Mouse (Mus musculus): Measurements from ENCODE around the gene Tmem179b. TPM values are rescaled to one million over a fixed set of nuclear protein-coding genes. Genes with fewer than 3 reads are reported as not detected.

Tmem179b gene
- polyA plus RNA-seq, 1 experiment from 2014 or later, result 104 TPM

GRCm38 (mm10) chr19:8803879-8804660 is 29.8 kb upstream of the Tmem179b start:
- no peak overlapping the region for H3K4me2 ChIP-seq
- H3K36me3 ChIP-seq, result peaks cover 14% of the 10 kb centered on the region; the same call in 1 of the 2 replicates
- ATAC-seq (ENCODE audit: insufficient read depth, low FRiP score, low read depth), result no peak
- no peaks in the 10 kb centered on the region for H3K9me3 ChIP-seq
- H3K27ac ChIP-seq, result no peak overlapping the region
- H3K9ac ChIP-seq, result no peak overlapping the region
- peaks cover 17% of the 10 kb centered on the region for H3K4me1 ChIP-seq
- no peak overlapping the region for H3K4me3 ChIP-seq (replicated peaks)
- no peaks in the 10 kb centered on the region for H3K27me3 ChIP-seq (replicated peaks)
- 85% methylated on average over 11 of the region's 11 CpGs for WGBS

DNA sequence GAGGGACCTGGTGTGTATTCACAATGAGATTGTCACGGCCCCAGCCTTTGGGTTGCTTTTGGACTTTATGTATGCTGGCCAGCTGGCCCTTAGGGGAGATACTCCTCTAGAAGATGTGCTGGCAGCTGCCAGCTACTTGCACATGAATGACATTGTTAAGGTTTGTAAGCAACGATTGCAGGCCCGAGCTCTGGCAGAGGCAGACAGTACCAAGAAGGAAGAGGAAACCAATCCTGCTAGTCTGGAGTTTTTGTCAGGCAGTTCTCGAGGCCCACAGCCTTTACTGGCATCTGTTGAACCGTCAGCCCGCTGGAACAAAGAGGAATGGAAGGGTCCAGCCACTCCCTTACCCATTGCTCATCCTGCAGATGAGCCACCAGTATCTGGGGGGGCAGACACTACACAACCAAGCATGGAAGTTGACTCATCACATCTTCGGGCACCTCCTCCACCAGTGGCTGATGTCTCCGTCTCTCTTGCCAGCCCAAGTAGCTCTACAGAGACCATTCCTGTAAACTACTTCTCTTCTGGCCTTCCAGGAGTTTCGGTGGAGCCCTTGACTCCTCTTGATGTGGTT is 29.0 kb upstream of the Tmem179b start:
- Histone ChIP-seq H3K36me3 (peaks cover 14% of the 10 kb centered on the region; the same call in 1 of the 2 replicates), H3K4me1 (peaks cover 17% of the 10 kb centered on the region), H3K9me3 (no peaks in the 10 kb centered on the region), H3K4me3 (replicated peaks) (peak overlapping the region; percentile 70; the same call in 1 of the 2 replicates), H3K27me3 (replicated peaks) (no peaks in the 10 kb centered on the region), H3K4me2 (peak overlapping the region; percentile 73), H3K9ac (no peak overlapping the region), H3K27ac (peak overlapping the region; percentile 92)
- ATAC-seq (ENCODE audit: insufficient read depth, low FRiP score, low read depth), result no peak
- WGBS, result 86% methylated on average over 9 of the region's 9 CpGs

DNA sequence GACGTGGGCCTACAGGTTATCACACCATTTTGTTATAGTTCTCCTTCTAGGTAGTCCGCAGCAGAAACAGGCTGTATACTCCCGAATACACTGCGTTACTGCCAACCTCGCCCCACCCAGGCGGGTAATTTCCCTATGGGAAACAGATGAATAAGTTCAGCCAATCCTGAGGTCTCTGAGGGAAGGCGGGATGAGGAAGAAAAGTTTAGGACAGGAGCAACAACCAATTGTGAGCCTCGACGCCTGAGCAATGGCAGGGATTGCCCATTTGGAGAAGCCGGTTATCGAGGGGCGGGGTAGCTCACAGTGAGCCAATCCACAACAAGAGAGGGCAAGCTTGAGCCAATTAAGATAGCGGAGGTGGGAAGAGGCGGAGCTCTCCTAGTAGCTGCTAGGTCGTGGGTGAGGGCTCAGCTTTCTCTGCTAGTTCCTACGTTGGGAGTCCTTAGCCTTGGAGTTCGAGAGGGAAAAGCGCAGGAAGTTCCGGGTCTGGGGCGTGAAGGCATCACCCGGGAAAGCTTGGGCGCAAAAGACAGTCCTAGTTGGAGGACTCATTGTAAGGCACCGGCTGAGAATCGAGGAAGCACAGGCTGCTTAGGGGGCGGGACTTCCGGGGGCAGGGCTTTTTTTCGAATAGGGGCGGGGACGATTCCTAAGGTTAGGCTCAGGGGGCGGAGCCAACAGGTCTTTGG is 28.0 kb upstream of the Tmem179b start, which contains the start of gene Zbtb3:
TSS of gene Zbtb3 (plus strand) at position 426 of the 692 bp plus-strand sequence.
- no peaks in the 10 kb centered on the region for H3K27me3 ChIP-seq (replicated peaks)
- H3K4me1 ChIP-seq, result peaks cover 17% of the 10 kb centered on the region
- peak within 1 kb of the TSS; percentile 73 for H3K4me2 ChIP-seq
- WGBS, result under 1% methylated on average over 30 of the region's 30 CpGs
- H3K27ac ChIP-seq, result peak within 1 kb of the TSS; percentile 92
- ATAC-seq (ENCODE audit: insufficient read depth, low FRiP score, low read depth), result peak; percentile 98
- peak within 1 kb of the TSS; percentile 70 for H3K4me3 ChIP-seq (replicated peaks)
- no peak within 1 kb of the TSS; the same call in 1 of the 2 replicates for H3K9ac ChIP-seq
- H3K36me3 ChIP-seq, result peaks cover 6% of the 10 kb centered on the region; the same call in 1 of the 2 replicates
- no peaks in the 10 kb centered on the region for H3K9me3 ChIP-seq

- Histone ChIP-seq H3K4me1 (peaks cover 19% of the 10 kb centered on the region), H3K27ac (no peak overlapping the region; the same call in 1 of the 2 replicates), H3K36me3 (peaks cover 12% of the 10 kb centered on the region), H3K9me3 (no peaks in the 10 kb centered on the region), H3K9ac (no peak overlapping the region), H3K4me2 (peak overlapping the region; percentile 66), H3K27me3 (replicated peaks) (no peaks in the 10 kb centered on the region), H3K4me3 (replicated peaks) (peak overlapping the region; percentile 72)
- no peak for ATAC-seq (ENCODE audit: insufficient read depth, low FRiP score, low read depth)
Observed at GRCm38 (mm10) chr19:8798947-8799315, 24.7 kb upstream of the Tmem179b start.

- H3K27ac ChIP-seq, result peak within 1 kb of the TSS; percentile 72; the same call in 1 of the 2 replicates
- peaks cover 17% of the 10 kb centered on the region for H3K36me3 ChIP-seq
- ATAC-seq (ENCODE audit: insufficient read depth, low FRiP score, low read depth), result peak; percentile 79
- WGBS, result 1% methylated on average over 25 of the region's 25 CpGs
- H3K4me2 ChIP-seq, result peak within 1 kb of the TSS; percentile 66
- peak within 1 kb of the TSS; percentile 72 for H3K4me3 ChIP-seq (replicated peaks)
- no peaks in the 10 kb centered on the region for H3K27me3 ChIP-seq (replicated peaks)
- no peaks in the 10 kb centered on the region for H3K9me3 ChIP-seq
- peaks cover 15% of the 10 kb centered on the region for H3K4me1 ChIP-seq
- peak within 1 kb of the TSS; percentile 73 for H3K9ac ChIP-seq
Observed at GRCm38 (mm10) chr19:8798264-8798946, 24.1 kb upstream of the Tmem179b start, which contains the start of gene Polr2g. TSS of gene Polr2g (minus strand) at chr19:8798577.

DNA sequence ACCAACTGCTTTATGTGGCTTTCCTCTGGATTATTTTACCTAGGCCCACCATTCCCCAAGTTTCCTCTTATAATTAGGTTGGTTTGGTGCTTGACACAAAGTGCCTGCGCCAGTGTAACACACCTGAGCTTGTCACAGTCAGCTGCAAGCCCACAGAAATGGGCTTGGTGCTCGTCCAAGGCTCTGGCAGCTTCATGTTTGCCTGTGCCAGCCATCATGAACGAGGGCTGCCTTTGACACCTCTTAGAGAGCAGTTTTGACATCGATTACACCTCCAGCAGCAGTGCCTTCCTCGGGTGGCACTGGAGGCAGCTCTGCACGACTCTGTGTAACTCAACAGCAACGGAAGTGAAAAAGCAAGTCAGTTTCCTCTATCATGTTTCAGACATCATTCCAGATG is 15.9 kb upstream of the Tmem179b start:
- Histone ChIP-seq H3K4me2 (no peak overlapping the region), H3K27me3 (replicated peaks) (no peaks in the 10 kb centered on the region), H3K27ac (no peak overlapping the region), H3K36me3 (peaks cover 28% of the 10 kb centered on the region), H3K9ac (no peak overlapping the region), H3K4me3 (replicated peaks) (no peak overlapping the region), H3K4me1 (no peaks in the 10 kb centered on the region), H3K9me3 (no peaks in the 10 kb centered on the region)
- no peak for ATAC-seq (ENCODE audit: insufficient read depth, low FRiP score, low read depth)
- WGBS, result 82% methylated on average over 7 of the region's 7 CpGs

- no peak overlapping the region for H3K27ac ChIP-seq
- H3K4me1 ChIP-seq, result no peaks in the 10 kb centered on the region
- no peaks in the 10 kb centered on the region for H3K9me3 ChIP-seq
- WGBS, result 25% methylated on average over 1 of the region's 1 CpGs
- no peak overlapping the region for H3K4me3 ChIP-seq (replicated peaks)
- no peaks in the 10 kb centered on the region for H3K27me3 ChIP-seq (replicated peaks)
- no peak for ATAC-seq (ENCODE audit: insufficient read depth, low FRiP score, low read depth)
- no peak overlapping the region for H3K9ac ChIP-seq
- peaks cover 19% of the 10 kb centered on the region for H3K36me3 ChIP-seq
- no peak overlapping the region for H3K4me2 ChIP-seq
Observed at GRCm38 (mm10) chr19:8789171-8789570, 14.9 kb upstream of the Tmem179b start.

- WGBS, result 26% methylated on average over 3 of the region's 3 CpGs
- H3K27ac ChIP-seq, result no peak overlapping the region
- no peaks in the 10 kb centered on the region for H3K9me3 ChIP-seq
- ATAC-seq (ENCODE audit: insufficient read depth, low FRiP score, low read depth), result no peak
- H3K9ac ChIP-seq, result no peak overlapping the region
- H3K4me3 ChIP-seq (replicated peaks), result no peak overlapping the region
- no peaks in the 10 kb centered on the region for H3K4me1 ChIP-seq
- no peak overlapping the region for H3K4me2 ChIP-seq
- H3K36me3 ChIP-seq, result peaks cover 14% of the 10 kb centered on the region
- H3K27me3 ChIP-seq (replicated peaks), result no peaks in the 10 kb centered on the region
Observed at GRCm38 (mm10) chr19:8788521-8788920, 14.3 kb upstream of the Tmem179b start.

GRCm38 (mm10) chr19:8786008-8786781 is 11.9 kb upstream of the Tmem179b start, which contains the start of gene Taf6l:
TSS of gene Taf6l (minus strand) at chr19:8786417.
- Histone ChIP-seq H3K9me3 (no peaks in the 10 kb centered on the region), H3K27ac (peak within 1 kb of the TSS; percentile 87), H3K4me1 (no peaks in the 10 kb centered on the region), H3K9ac (peak within 1 kb of the TSS; percentile 61; the same call in 1 of the 2 replicates), H3K27me3 (replicated peaks) (no peaks in the 10 kb centered on the region), H3K4me3 (replicated peaks) (peak within 1 kb of the TSS; percentile 75), H3K4me2 (peak within 1 kb of the TSS; percentile 70), H3K36me3 (0 out of 2 replicates have a peak, but pooled peaks cover 9% of the 10 kb centered on the region)
- WGBS, result under 1% methylated on average over 32 of the region's 32 CpGs
- peak; percentile 99 for ATAC-seq (ENCODE audit: insufficient read depth, low FRiP score, low read depth)

DNA sequence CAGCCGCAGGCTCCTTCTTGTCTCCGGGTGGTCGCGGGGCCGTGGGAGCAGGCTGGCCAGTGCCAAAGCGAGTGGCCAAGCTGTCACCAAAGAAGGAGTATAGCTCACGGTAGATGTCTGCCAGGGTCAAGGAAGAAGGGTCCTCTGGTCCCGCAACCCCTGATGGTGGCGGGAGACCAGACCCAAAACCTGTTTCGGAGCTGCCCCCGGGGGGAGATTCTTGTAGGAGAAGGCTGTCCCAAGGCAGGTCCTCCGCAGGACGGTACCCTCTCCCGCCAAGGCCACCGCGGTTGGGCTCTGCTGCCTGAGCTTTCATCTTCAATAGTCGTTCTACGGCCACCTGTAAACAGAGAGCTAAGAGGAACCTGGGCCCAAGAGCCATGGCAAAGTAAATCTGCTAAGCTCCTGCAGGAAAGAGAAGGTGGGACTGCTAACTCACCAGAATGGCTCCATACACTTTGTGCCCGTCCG is 719 bp upstream of the Tmem179b start:
- ATAC-seq (ENCODE audit: insufficient read depth, low FRiP score, low read depth), result peak; percentile 4
- 4% methylated on average over 20 of the region's 20 CpGs for WGBS

More for the DNA sequence above, 719 bp upstream of the Tmem179b start:
- Histone ChIP-seq H3K4me2 (peak overlapping the region; percentile 89), H3K36me3 (peaks cover 15% of the 10 kb centered on the region; the same call in 1 of the 2 replicates), H3K27ac (peak overlapping the region; percentile 100), H3K4me3 (replicated peaks) (peak overlapping the region; percentile 67), H3K9ac (peak overlapping the region; percentile 71), H3K4me1 (peaks cover 15% of the 10 kb centered on the region), H3K9me3 (no peaks in the 10 kb centered on the region), H3K27me3 (replicated peaks) (no peaks in the 10 kb centered on the region)

All from stomach, embryonic 15.5 days (tissue).